Mouse (Mus musculus) brain, embryonic 14.5 days (tissue): ENCODE data around the gene Ccdc181.

Experiments
- CTCF ChIP-seq: fragments of 200-500 bp; IDR thresholded peaks from 2 replicates; pipeline ENCODE4 v1.5.1; 2012; ENCODE audit warnings: inconsistent platforms, mild to moderate bottlenecking, moderate library complexity, borderline replicate concordance; ENCODE audit not compliant: insufficient read depth, insufficient read length; ENCODE audit errors: extremely low read depth
- POLR2A ChIP-seq: fragments of 200-500 bp; IDR thresholded peaks from 2 replicates; pipeline ENCODE4 v1.6.1; 2012; ENCODE audit warnings: mild to moderate bottlenecking, inconsistent platforms, borderline replicate concordance; ENCODE audit not compliant: poor library complexity, insufficient read depth, insufficient read length, severe bottlenecking; ENCODE audit errors: extremely low read depth

DNA sequence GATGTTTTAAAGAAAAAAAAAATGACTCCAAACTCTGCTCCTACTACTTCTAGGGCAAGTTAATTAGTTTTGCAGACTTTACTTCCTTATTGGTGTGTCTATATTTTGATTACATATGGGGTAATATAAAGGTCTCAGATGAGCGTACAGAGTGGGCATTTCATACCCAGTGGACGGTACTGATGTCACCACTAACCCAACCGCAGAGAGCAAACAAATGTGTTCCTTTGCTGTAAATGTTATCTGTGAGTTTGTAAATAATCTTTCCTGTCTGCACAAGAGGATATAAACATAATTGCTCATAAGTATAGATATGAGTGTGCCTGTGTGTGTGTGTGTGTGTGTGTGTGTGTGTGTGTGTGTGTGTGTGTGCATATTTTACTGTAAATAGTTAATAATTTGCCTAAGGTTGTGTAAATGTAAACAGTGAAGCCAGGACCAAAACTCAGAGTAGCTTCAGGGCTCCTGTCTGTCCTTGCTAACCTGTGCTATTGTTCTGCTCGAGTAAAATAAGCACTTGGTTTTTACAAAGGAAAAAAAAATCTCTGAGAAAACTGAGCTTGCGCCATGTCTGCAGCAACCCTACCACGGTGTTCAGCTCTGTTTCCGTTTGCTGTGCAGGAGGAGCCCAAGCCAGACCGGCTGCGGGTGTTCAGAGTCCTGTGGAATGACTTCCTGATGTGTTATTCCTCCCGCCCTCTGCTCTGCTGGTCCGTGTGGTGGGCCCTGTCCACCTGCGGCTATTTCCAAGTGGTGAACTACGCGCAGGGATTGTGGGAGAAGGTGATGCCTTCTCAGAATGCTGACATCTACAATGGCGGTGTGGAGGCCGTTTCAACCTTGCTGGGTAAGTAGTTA lies 15.0 kb upstream of the Ccdc181 start:
- TF ChIP-seq CTCF (no peak), POLR2A (no peak)
